Mouse (Mus musculus): ENCODE results near the gene Appl1. TPM values are rescaled to one million over a fixed set of nuclear protein-coding genes. Genes with fewer than 3 reads are reported as not detected.
"Not testable (repeated sequence)": the region's sequence is repeated elsewhere in the genome, so short reads cannot be mapped to it uniquely, and the experiment has no call there.

Appl1 gene
- polyA plus RNA-seq, 1 experiment from 2014 or later = 36.3 TPM

GRCm38 (mm10) chr14:26960518-26960917, 10.5 kb downstream of the Appl1 start:
- H3K27me3 ChIP-seq = no peaks in the 10 kb centered on the region
- H3K9me3 ChIP-seq = no peaks in the 10 kb centered on the region
- no peak for ATAC-seq (ENCODE audit: borderline replicate concordance, extremely low read depth, low FRiP score, low TSS enrichment)
- no peak overlapping the region for H3K9ac ChIP-seq
- peaks cover 19% of the 10 kb centered on the region for H3K36me3 ChIP-seq
- no peak overlapping the region for H3K27ac ChIP-seq
- H3K4me2 ChIP-seq = no peak overlapping the region
- 83% methylated on average over 1 of the region's 1 CpGs for WGBS
- no peaks in the 10 kb centered on the region for H3K4me1 ChIP-seq
- no peak overlapping the region for H3K4me3 ChIP-seq

- H3K9me3 ChIP-seq; H3K4me1 ChIP-seq; H3K4me3 ChIP-seq; H3K9ac ChIP-seq; ATAC-seq (ENCODE audit: borderline replicate concordance, extremely low read depth, low FRiP score, low TSS enrichment); H3K27me3 ChIP-seq; H3K27ac ChIP-seq; H3K4me2 ChIP-seq: not testable (repeated sequence)
- H3K36me3 ChIP-seq = peaks cover 12% of the 10 kb centered on the region
- WGBS = 92% methylated on average over 2 of the region's 2 CpGs
Observed at GRCm38 (mm10) chr14:26956139-26956538, 14.9 kb downstream of the Appl1 start.

- no peaks in the 10 kb centered on the region for H3K9me3 ChIP-seq
- H3K4me2 ChIP-seq = no peak overlapping the region
- no peak overlapping the region for H3K4me3 ChIP-seq
- no peaks in the 10 kb centered on the region for H3K4me1 ChIP-seq
- 89% methylated on average over 4 of the region's 4 CpGs for WGBS
- no peak for ATAC-seq (ENCODE audit: borderline replicate concordance, extremely low read depth, low FRiP score, low TSS enrichment)
- no peak overlapping the region for H3K9ac ChIP-seq
- H3K27ac ChIP-seq = no peak overlapping the region
- no peaks in the 10 kb centered on the region for H3K27me3 ChIP-seq
- H3K36me3 ChIP-seq = 0 out of 2 replicates have a peak, but pooled peaks cover 3% of the 10 kb centered on the region
Observed at GRCm38 (mm10) chr14:26935558-26935957, 35.5 kb downstream of the Appl1 start.

GRCm38 (mm10) chr14:26934891-26935290, 36.1 kb downstream of the Appl1 start:
- Histone ChIP-seq H3K27ac (no peak overlapping the region), H3K36me3 (0 out of 2 replicates have a peak, but pooled peaks cover 4% of the 10 kb centered on the region), H3K9me3 (no peaks in the 10 kb centered on the region), H3K4me1 (no peaks in the 10 kb centered on the region), H3K9ac (no peak overlapping the region), H3K4me3 (no peak overlapping the region), H3K27me3 (no peaks in the 10 kb centered on the region), H3K4me2 (no peak overlapping the region)
- no peak for ATAC-seq (ENCODE audit: borderline replicate concordance, extremely low read depth, low FRiP score, low TSS enrichment)
- WGBS = 89% methylated on average over 3 of the region's 3 CpGs

GRCm38 (mm10) chr14:26923702-26924421, 47.2 kb downstream of the Appl1 start:
- Histone ChIP-seq H3K9ac (no peak overlapping the region), H3K4me1 (no peaks in the 10 kb centered on the region), H3K27ac (no peak overlapping the region), H3K9me3 (no peaks in the 10 kb centered on the region), H3K4me3 (no peak overlapping the region), H3K4me2 (no peak overlapping the region), H3K36me3 (peaks cover 26% of the 10 kb centered on the region), H3K27me3 (no peaks in the 10 kb centered on the region)
- WGBS = 86% methylated on average over 5 of the region's 5 CpGs
- no peak for ATAC-seq (ENCODE audit: borderline replicate concordance, extremely low read depth, low FRiP score, low TSS enrichment)

GRCm38 (mm10) chr14:26919310-26919709, 51.7 kb downstream of the Appl1 start:
- Histone ChIP-seq H3K36me3 (peaks cover 17% of the 10 kb centered on the region; the same call in 1 of the 2 replicates), H3K4me1 (no peaks in the 10 kb centered on the region), H3K4me2 (no peak overlapping the region), H3K27ac (no peak overlapping the region), H3K27me3 (no peaks in the 10 kb centered on the region), H3K9ac (no peak overlapping the region), H3K4me3 (no peak overlapping the region), H3K9me3 (no peaks in the 10 kb centered on the region)
- ATAC-seq (ENCODE audit: borderline replicate concordance, extremely low read depth, low FRiP score, low TSS enrichment) = no peak
- 92% methylated on average over 3 of the region's 3 CpGs for WGBS

- Histone ChIP-seq H3K27me3 (no peaks in the 10 kb centered on the region), H3K36me3 (peaks cover 3% of the 10 kb centered on the region; the same call in 1 of the 2 replicates), H3K9ac (no peak overlapping the region), H3K9me3 (no peaks in the 10 kb centered on the region), H3K4me2 (no peak overlapping the region), H3K4me3 (no peak overlapping the region), H3K27ac (no peak overlapping the region), H3K4me1 (no peaks in the 10 kb centered on the region)
- 71% methylated on average over 9 of the region's 9 CpGs for WGBS
- no peak for ATAC-seq (ENCODE audit: borderline replicate concordance, extremely low read depth, low FRiP score, low TSS enrichment)
Observed at GRCm38 (mm10) chr14:26913681-26914268, 57.3 kb downstream of the Appl1 start.

- Histone ChIP-seq H3K36me3 (no peaks in the 10 kb centered on the region), H3K4me2 (no peak overlapping the region), H3K4me3 (no peak overlapping the region), H3K27me3 (no peaks in the 10 kb centered on the region), H3K9ac (no peak overlapping the region), H3K9me3 (no peaks in the 10 kb centered on the region), H3K4me1 (no peaks in the 10 kb centered on the region), H3K27ac (no peak overlapping the region)
- 85% methylated on average over 13 of the region's 13 CpGs for WGBS
- ATAC-seq (ENCODE audit: borderline replicate concordance, extremely low read depth, low FRiP score, low TSS enrichment) = no peak
Observed at GRCm38 (mm10) chr14:26911826-26912225, 59.2 kb downstream of the Appl1 start.

- Histone ChIP-seq H3K9me3 (no peaks in the 10 kb centered on the region), H3K4me2 (no peak overlapping the region), H3K27ac (no peak overlapping the region), H3K36me3 (no peaks in the 10 kb centered on the region), H3K4me1 (no peaks in the 10 kb centered on the region), H3K4me3 (no peak overlapping the region), H3K9ac (no peak overlapping the region), H3K27me3 (no peaks in the 10 kb centered on the region)
- 54% methylated on average over 6 of the region's 6 CpGs for WGBS
- ATAC-seq (ENCODE audit: borderline replicate concordance, extremely low read depth, low FRiP score, low TSS enrichment) = no peak
Observed at GRCm38 (mm10) chr14:26911201-26911600, 59.8 kb downstream of the Appl1 start.

GRCm38 (mm10) chr14:26910461-26910860, 60.6 kb downstream of the Appl1 start:
- H3K9ac ChIP-seq; H3K36me3 ChIP-seq; H3K9me3 ChIP-seq; H3K4me3 ChIP-seq; H3K4me2 ChIP-seq; H3K27ac ChIP-seq; H3K4me1 ChIP-seq; ATAC-seq (ENCODE audit: borderline replicate concordance, extremely low read depth, low FRiP score, low TSS enrichment); H3K27me3 ChIP-seq: not testable (repeated sequence)
- 47% methylated on average over 9 of the region's 9 CpGs for WGBS

- H3K4me1 ChIP-seq = no peaks in the 10 kb centered on the region
- no peak overlapping the region for H3K27ac ChIP-seq
- no peak overlapping the region for H3K4me3 ChIP-seq
- no peak for ATAC-seq (ENCODE audit: borderline replicate concordance, extremely low read depth, low FRiP score, low TSS enrichment)
- no peaks in the 10 kb centered on the region for H3K9me3 ChIP-seq
- H3K36me3 ChIP-seq = no peaks in the 10 kb centered on the region
- 76% methylated on average over 4 of the region's 4 CpGs for WGBS
- no peaks in the 10 kb centered on the region for H3K27me3 ChIP-seq
- no peak overlapping the region for H3K4me2 ChIP-seq
- H3K9ac ChIP-seq = no peak overlapping the region
Observed at GRCm38 (mm10) chr14:26907401-26907800, 63.6 kb downstream of the Appl1 start.

GRCm38 (mm10) chr14:26900893-26901292, 70.1 kb downstream of the Appl1 start:
- Histone ChIP-seq H3K4me1 (no peaks in the 10 kb centered on the region), H3K9ac (no peak overlapping the region), H3K27me3 (no peaks in the 10 kb centered on the region), H3K27ac (no peak overlapping the region), H3K4me3 (no peak overlapping the region), H3K36me3 (no peaks in the 10 kb centered on the region), H3K4me2 (no peak overlapping the region), H3K9me3 (no peaks in the 10 kb centered on the region)
- ATAC-seq (ENCODE audit: borderline replicate concordance, extremely low read depth, low FRiP score, low TSS enrichment) = no peak
- 84% methylated on average over 12 of the region's 12 CpGs for WGBS

All from lung, embryonic 15.5 days (tissue).